Comparison of ENCODE assay signal across 7 mouse cellular contexts in genomic region chr5:121384757-121385460, GRCm38 (mm10). TPM values are rescaled to one million over a fixed set of nuclear protein-coding genes. Genes with fewer than 3 reads are reported as not detected.
DNase-seq lines count a peak whose midpoint lies in the region; ATAC-seq and TF ChIP-seq lines count a peak whose summit lies in the region.

No protein-coding gene starts in this region.

- no peaks in the 10 kb centered on the region for H3K27me3 ChIP-seq in embryonic facial prominence, embryonic 15.5 days
- no peaks in the 10 kb centered on the region for H3K27me3 ChIP-seq in limb, embryonic 11.5 days (ENCODE audit: control insufficient read depth, insufficient read depth, low read length)
- no peaks in the 10 kb centered on the region for H3K27me3 ChIP-seq in stomach, embryonic 14.5 days (ENCODE audit: control insufficient read depth, insufficient read depth, low read length)

- H3K36me3 ChIP-seq in ES-E14 (ENCODE audit: control insufficient read depth, insufficient read depth, low read length, poor library complexity, severe bottlenecking), result no peaks in the 10 kb centered on the region
- H3K36me3 ChIP-seq in embryonic facial prominence, embryonic 15.5 days, result peaks cover 29% of the 10 kb centered on the region
- H3K36me3 ChIP-seq in limb, embryonic 11.5 days (ENCODE audit: control insufficient read depth, insufficient read depth, low read length), result peaks cover 7% of the 10 kb centered on the region; the same call in 1 of the 2 replicates
- H3K36me3 ChIP-seq in stomach, embryonic 14.5 days (ENCODE audit: control insufficient read depth, insufficient read depth, low read length), result peaks cover 10% of the 10 kb centered on the region; the same call in 1 of the 2 replicates

- no peak overlapping the region for H3K27ac ChIP-seq in ES-E14 (ENCODE audit: insufficient read depth, low read depth, low read length, poor library complexity, severe bottlenecking)
- H3K27ac ChIP-seq in embryonic facial prominence, embryonic 15.5 days (replicated peaks), result peak overlapping the region; percentile 85
- 0 out of 2 replicates have a peak overlapping the region, but pooled peaks have one; percentile 42 for H3K27ac ChIP-seq in limb, embryonic 11.5 days (replicated peaks; ENCODE audit: low read depth, low read length)
- H3K27ac ChIP-seq in stomach, embryonic 14.5 days (ENCODE audit: low read length), result peak overlapping the region; percentile 85

- H3K9ac ChIP-seq in ES-E14 (ENCODE audit: insufficient read depth, low read depth, low read length, poor library complexity, severe bottlenecking), result peak overlapping the region; percentile 76
- H3K9ac ChIP-seq in embryonic facial prominence, embryonic 15.5 days, result peak overlapping the region; percentile 49
- H3K9ac ChIP-seq in limb, embryonic 11.5 days (ENCODE audit: low read length), result peak overlapping the region; percentile 79
- peak overlapping the region; percentile 61 for H3K9ac ChIP-seq in stomach, embryonic 14.5 days (replicated peaks; ENCODE audit: low read depth, low read length)

- DNase-seq in A20 (ENCODE audit: low read depth, low spot score), result peak; percentile 76
- no peak for DNase-seq in ES-E14 (ENCODE audit: low read depth, low spot score)
- DNase-seq in heart, postnatal 25 days (ENCODE audit: low spot score), result peak; percentile 35
- peak; percentile 72 for DNase-seq in limb, embryonic 11.5 days (ENCODE audit: low spot score)
- peak; percentile 51 for DNase-seq in mesoderm, embryonic 11.5 days (ENCODE audit: low read depth, low spot score)

- no peaks in the 10 kb centered on the region for H3K9me3 ChIP-seq in ES-E14 (ENCODE audit: control insufficient read depth, insufficient read depth, low read depth, low read length)
- H3K9me3 ChIP-seq in embryonic facial prominence, embryonic 15.5 days (replicated peaks), result 0 out of 2 replicates have a peak, but pooled peaks cover 5% of the 10 kb centered on the region
- H3K9me3 ChIP-seq in limb, embryonic 11.5 days (ENCODE audit: control insufficient read depth, low read length), result no peaks in the 10 kb centered on the region; the same call in 1 of the 2 replicates
- H3K9me3 ChIP-seq in stomach, embryonic 14.5 days (ENCODE audit: control insufficient read depth, low read depth, low read length), result no peaks in the 10 kb centered on the region; the same call in 1 of the 2 replicates

- WGBS in embryonic facial prominence, embryonic 15.5 days, result 1% methylated on average over 45 of the region's 47 CpGs
- 1% methylated on average over 44 of the region's 47 CpGs for WGBS in limb, embryonic 11.5 days
- 2% methylated on average over 45 of the region's 47 CpGs for WGBS in stomach, embryonic 14.5 days

- H3K4me3 ChIP-seq in ES-E14 (ENCODE audit: insufficient read depth in 1 of 2, low read depth in 1 of 2, low read length in 2 of 2, poor library complexity in 1 of 2, severe bottlenecking in 1 of 2), result peak overlapping the region; percentile 73 to 78
- peak overlapping the region; percentile 74 for H3K4me3 ChIP-seq in embryonic facial prominence, embryonic 15.5 days (replicated peaks)
- peak overlapping the region; percentile 76 for H3K4me3 ChIP-seq in limb, embryonic 11.5 days (ENCODE audit: low read depth, low read length)
- H3K4me3 ChIP-seq in stomach, embryonic 14.5 days (ENCODE audit: low read depth, low read length), result peak overlapping the region; percentile 76

- peak overlapping the region; percentile 69 for H3K4me2 ChIP-seq in embryonic facial prominence, embryonic 15.5 days (replicated peaks)
- H3K4me2 ChIP-seq in limb, embryonic 11.5 days (ENCODE audit: low read depth, severe bottlenecking), result peak overlapping the region; percentile 89
- H3K4me2 ChIP-seq in stomach, embryonic 14.5 days (replicated peaks; ENCODE audit: low read depth, low read length), result peak overlapping the region; percentile 68

- in situ Hi-C loops in ES-E14 (cut with MboI; ENCODE audit: low sequenced_read_pairs in 2 of 2, unreplicated experiment in 2 of 2), result loop anchor here in 1 of 2 experiments (10.0 kb wide), 1 partner anchor 170 kb away; no protein-coding TSS in a partner anchor

- intact Hi-C loops in heart, postnatal 25 days (cut with DNase I), result no loop called here

- peak; percentile 69 for ATAC-seq in embryonic facial prominence, embryonic 15.5 days (ENCODE audit: insufficient number of reproducible peaks, low FRiP score, low TSS enrichment, low read depth)
- ATAC-seq in limb, embryonic 11.5 days (ENCODE audit: insufficient number of reproducible peaks, low FRiP score, low TSS enrichment, low read depth), result peak; percentile 52
- peak; percentile 70 for ATAC-seq in stomach, embryonic 14.5 days (ENCODE audit: insufficient number of reproducible peaks, insufficient read depth, low FRiP score, low read depth)

- peaks cover 0 to 4% of the 10 kb centered on the region in 2 experiments; a peak in 1 of 4 replicates for H3K4me1 ChIP-seq in ES-E14 (ENCODE audit: control insufficient read depth in 2 of 2, insufficient read depth in 2 of 2, low read length in 2 of 2, poor library complexity in 1 of 2)
- H3K4me1 ChIP-seq in embryonic facial prominence, embryonic 15.5 days, result peaks cover 27% of the 10 kb centered on the region
- H3K4me1 ChIP-seq in limb, embryonic 11.5 days (ENCODE audit: control insufficient read depth, insufficient read depth, low read length), result no peaks in the 10 kb centered on the region
- H3K4me1 ChIP-seq in stomach, embryonic 14.5 days (ENCODE audit: control insufficient read depth, insufficient read depth, low read length), result peaks cover 8% of the 10 kb centered on the region; the same call in 1 of the 2 replicates

TF ChIP-seq in ES-E14, 5 proteins besides CTCF, POLR2A, EP300 and RAD21:
- TF ChIP-seq ZNF384 (IDR thresholded peaks at IDR 0.05; ENCODE audit: low read depth, low read length) (0 out of 2 replicates have a peak, but pooled peaks have one; percentile 67), ZC3H11A (IDR thresholded peaks at IDR 0.05; ENCODE audit: borderline replicate concordance, low read depth, low read length) (no peak)

RNA-seq across cellular contexts. Expression of gene Trafd1, which starts 0.5 kb away (rescaled TPM):
- 13.8 and 15.6 TPM in 2 replicates for total RNA-seq in ES-E14 (2012; rRNA removed)
- 81.8 and 93.6 TPM in 2 replicates for polyA plus RNA-seq in embryonic facial prominence, embryonic 15.5 days (2015; fragmentation: Nextera tagmentation; extraction: Ambion mirVana)
- 10 to 100 TPM; 48.1 to 51.3 TPM for total RNA-seq in heart, postnatal 25 days (2021)
- polyA plus RNA-seq in limb, embryonic 11.5 days (2014; fragmentation: Nextera tagmentation; extraction: Ambion mirVana), result 59.7 and 66.6 TPM in 2 replicates
- polyA plus RNA-seq in stomach, embryonic 14.5 days (2014; fragmentation: Nextera tagmentation; extraction: Ambion mirVana), result 78.2 and 81.9 TPM in 2 replicates

RNA-seq across cellular contexts. Expression of gene Naa25, which starts 12.8 kb away (rescaled TPM):
- 92.3 and 118 TPM in 2 replicates for total RNA-seq in ES-E14 (2012; rRNA removed)
- polyA plus RNA-seq in embryonic facial prominence, embryonic 15.5 days (2015; fragmentation: Nextera tagmentation; extraction: Ambion mirVana), result 39.4 and 40.6 TPM in 2 replicates
- 10 to 100 TPM; 19.9 TPM for total RNA-seq in heart, postnatal 25 days (2021)
- 42.6 and 47.0 TPM in 2 replicates for polyA plus RNA-seq in limb, embryonic 11.5 days (2014; fragmentation: Nextera tagmentation; extraction: Ambion mirVana)
- polyA plus RNA-seq in stomach, embryonic 14.5 days (2014; fragmentation: Nextera tagmentation; extraction: Ambion mirVana), result 41.0 and 42.1 TPM in 2 replicates
